Mouse (Mus musculus) activated CD4-positive, CD25-positive, alpha-beta regulatory T cell, adult 4 months (primary cell): ENCODE measurements around the gene C8a. TPM values are rescaled to one million over a fixed set of nuclear protein-coding genes. Genes with fewer than 3 reads are reported as not detected.

ENCODE experiments used
- ATAC-seq: one replicate; pipeline ENCODE4 v1.8.0; 2017
- polyA plus RNA-seq, 2 experiments: library from polyadenylated mRNA; unstranded; fragments of 100-300 nt; shearing (Covaris generic); gene quantifications; one replicate each; pipeline ENCODE4 v1.2.1; 2017

The C8a gene
- polyA plus RNA-seq, 2 experiments from 2014 or later, result not detected

GRCm38 (mm10) chr4:104766065-104766464, 110.1 kb downstream of the C8a start, which contains the start of gene C8b:
C8b (plus strand) TSS chr4:104766317.
- ATAC-seq, result no peak

Other genes with a start within 250 kb of the C8a start
- not detected for gene C8b, start 110.1 kb downstream of the C8a start, polyA plus RNA-seq
- not detected for gene Gm17662, start 19.1 kb downstream of the C8a start, polyA plus RNA-seq
- not detected for gene Fyb2, start 37.1 kb upstream of the C8a start, polyA plus RNA-seq
- under 1 TPM in 1 of 2 experiments, not detected in 1; 0.07 TPM for gene Prkaa2, start 233.5 kb upstream of the C8a start, polyA plus RNA-seq